Mouse (Mus musculus) retina, embryonic 14.5 days (tissue): ENCODE results near the gene Ahdc1.

Experiments used
- DNase-seq: peaks from one replicate; pipeline ENCODE4 v3.0.0-alpha.2; 2015; ENCODE audit warnings: low spot score

Ahdc1 gene

DNA sequence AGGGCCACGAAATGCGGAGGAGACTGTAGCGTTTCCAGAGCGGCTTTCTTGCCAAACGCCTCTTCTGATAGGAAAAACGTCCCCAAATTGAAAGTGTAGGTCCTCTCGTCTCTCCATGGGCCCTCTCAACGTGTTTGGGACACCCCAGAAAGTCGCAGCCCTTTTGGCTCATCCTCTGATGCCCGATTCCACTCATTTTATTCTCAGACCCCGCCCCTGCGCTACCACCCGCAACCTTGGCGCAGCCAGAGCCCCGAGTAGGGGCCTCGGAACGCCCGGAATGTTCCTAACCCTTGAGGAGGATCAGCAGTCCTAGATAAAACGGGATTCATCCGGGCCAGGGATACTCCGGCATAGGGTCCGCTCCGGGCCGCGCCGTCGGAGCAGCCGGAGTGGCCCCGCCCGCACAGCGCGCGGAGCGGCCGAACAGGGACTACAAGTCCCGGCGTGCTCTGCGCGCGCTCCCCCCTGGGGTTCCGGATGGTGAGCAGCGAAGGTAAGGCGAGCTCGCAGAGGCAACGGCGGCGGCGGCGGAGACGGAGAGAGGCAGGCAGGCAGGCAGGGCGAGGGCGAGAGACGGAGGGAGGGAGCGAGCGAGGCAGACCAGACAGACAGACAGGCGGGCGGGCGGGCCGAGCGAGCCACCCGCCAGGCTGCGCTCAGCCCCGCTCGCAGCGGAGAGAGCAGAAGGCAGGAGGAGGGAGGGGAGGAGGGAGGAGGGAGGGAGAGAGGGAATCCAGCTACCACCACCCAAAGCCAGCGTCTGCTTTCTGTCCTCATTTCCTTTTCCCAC lies at the start of gene Ahdc1:
Gene Ahdc1, plus strand, starts transcription at position 233 of the 793 bp plus-strand sequence.
- peak; percentile 92 for DNase-seq

DNA sequence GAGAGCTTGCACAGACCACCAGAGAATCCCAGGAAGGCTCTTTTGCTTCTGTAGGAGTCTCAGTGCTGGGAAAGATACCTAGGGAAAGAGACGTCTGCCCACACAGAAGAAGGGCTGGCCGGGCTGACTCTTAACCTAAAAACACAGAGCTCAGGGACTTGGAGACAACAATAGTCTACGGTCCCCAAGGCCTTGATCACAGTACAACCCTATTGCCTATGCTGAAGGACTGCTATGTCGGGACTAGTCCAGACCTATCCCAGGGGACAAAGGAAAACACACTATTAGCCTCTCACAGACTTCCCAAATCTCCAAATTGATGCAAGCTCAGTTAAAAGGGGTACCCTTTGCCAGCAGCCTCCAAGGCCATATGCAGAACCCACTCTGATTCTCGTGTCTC lies 49.2 kb upstream of the Ahdc1 start:
- DNase-seq = no peak

DNA sequence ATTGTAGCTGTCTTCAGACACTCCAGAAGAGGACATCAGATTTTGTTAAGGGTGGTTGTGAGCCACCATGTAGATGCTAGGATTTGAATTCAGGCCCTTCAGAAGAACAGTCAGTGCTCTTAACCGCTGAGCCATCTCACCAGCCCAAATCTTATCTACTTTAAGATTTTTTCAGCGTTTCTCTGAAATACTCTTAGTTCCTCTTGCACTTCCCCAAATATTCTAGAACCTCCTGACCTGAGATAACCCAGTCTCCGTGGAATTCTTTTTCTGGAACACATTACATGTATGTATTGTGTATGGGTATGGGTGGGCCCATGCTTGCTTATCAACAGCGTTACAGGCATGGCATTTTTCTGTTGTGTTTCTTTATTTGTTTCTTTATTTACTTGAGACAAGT lies 48.4 kb upstream of the Ahdc1 start:
- no peak for DNase-seq

DNA sequence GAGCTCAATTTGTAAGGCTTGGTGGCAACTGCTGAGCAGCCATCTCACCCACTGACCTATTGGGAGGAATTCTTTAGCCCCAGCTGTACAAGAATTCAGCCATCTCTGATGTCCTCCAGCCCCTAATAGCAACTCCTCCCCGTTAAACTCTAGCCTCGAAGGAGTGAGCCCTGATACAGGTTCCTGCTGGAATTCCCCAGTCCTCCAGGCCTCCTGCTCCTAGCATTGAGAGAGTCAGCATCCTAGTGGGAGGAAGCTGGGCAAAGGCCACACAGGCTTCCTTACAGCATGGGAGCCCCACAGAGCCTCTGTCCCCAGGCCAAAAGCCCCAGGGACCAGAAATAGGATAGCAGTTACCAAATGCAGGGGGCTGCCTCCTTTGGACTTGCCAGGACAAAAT lies 47.6 kb upstream of the Ahdc1 start:
- no peak for DNase-seq

DNA sequence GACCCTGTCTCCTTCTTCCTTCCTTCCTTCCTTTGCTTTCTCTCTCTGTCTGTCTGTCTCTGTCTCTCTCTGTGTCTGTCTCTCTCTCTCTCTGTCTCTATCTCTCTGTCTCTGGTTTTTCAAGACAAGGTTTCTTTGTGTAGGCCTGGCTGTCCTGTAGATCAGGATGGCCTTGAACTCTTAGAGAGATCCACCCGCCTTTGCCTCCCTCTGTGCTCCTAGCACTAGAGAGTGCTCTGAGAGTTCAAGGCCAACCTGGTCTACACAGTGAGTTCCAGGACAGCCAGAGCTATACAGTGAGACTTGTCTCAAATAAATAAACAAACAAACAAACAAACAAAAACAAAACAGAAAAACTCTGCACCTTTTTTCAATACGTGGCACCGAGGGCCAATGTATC lies 47.0 kb upstream of the Ahdc1 start:
- no peak for DNase-seq

DNA sequence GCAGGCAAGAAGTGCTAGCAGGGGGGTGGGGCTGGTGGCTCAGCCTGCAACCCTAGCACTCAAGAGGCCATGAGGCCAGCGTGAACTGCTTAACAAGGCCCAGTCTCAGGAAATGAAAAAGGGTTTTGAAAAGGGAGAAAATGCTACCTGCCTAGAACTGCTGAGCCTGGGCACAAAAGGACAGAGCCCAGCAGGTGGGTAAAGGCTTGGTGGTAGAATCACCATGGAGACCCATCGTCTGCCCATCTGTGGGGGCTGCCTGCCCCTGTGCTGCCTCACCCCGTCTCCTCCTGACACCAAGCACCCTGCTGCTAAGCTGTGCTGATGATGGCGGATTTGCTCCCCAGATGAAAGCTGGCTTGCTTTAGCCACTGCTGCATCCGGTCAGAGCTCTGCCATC lies 46.6 kb upstream of the Ahdc1 start:
- peak; percentile 50 for DNase-seq

DNA sequence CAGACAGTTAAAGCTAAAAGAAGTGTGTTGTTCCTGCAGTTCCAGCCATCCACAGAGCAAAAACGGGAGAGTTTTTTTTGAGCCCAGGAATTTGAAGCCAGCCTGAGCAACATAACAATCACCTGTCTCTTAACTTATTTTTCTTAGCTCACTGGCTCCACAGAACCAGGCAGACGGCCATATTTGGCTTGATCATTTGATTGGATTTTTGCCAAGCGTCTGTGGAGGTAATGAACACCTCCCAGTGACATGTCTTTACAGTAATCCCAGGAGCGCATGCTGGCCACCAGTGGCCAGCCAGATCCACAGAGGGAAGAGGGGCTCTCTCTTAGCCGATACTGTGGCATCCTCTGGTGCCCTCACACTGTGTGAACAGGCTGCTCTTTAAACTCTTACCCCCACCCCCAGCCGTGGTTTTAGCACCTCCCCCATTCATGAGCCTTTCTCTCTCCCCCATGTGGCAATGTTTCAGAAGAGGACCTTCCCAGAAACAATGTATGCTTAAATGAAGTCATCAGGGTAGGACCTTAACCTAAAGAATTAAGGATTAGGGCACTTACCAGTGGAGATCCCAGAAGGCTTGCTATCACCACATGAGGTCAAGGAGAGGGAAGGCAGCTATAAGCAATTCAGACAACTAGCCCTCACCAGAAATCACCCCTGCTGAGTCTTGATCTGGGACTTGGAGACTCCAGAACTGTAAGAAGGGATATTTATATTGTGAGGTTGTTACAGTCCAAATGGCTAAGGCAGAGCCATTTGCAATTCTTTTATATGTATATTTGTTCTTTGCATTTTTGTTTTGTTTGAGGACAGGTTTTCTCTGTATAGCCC lies 42.7 kb upstream of the Ahdc1 start:
- DNase-seq = no peak

DNA sequence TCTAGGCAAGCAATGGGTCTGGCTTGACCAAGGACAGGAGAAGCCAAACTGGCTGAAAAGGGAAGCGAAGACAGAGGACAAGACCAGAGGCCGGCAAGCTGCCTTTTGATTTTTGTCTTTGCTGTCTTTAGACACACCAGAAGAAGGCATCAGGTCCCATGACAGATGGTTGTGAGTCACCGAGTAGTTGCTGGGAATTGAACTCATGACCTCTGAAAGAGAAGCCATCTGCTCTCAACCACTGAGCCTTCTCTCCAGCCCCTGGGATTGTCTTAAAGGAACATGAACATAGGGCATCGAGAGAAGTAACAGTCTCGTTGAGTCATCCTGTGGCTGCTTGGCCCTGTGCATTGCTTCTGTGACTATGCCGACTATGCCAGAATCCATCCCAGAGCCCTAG lies 39.5 kb upstream of the Ahdc1 start:
- no peak for DNase-seq

DNA sequence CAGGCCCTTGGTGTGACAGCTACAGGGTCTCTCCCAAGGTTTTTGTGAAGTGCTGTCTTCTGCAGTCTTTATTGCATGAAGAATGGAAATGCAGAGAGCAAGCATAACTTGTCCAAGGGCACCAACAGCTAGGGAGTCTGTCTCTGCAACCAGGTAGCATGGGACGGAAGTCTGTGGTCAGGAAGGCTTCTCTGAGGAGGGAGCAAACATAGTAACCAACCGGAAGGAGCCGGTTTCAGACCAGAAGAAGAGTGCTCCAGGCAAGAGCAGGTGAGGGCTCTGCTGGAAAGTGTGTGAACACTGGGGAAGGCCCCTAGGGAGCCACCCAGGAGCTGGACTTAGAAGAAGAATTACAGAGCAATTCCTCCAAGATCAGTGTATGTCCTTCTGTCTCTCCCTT lies 39.0 kb upstream of the Ahdc1 start:
- no peak for DNase-seq

DNA sequence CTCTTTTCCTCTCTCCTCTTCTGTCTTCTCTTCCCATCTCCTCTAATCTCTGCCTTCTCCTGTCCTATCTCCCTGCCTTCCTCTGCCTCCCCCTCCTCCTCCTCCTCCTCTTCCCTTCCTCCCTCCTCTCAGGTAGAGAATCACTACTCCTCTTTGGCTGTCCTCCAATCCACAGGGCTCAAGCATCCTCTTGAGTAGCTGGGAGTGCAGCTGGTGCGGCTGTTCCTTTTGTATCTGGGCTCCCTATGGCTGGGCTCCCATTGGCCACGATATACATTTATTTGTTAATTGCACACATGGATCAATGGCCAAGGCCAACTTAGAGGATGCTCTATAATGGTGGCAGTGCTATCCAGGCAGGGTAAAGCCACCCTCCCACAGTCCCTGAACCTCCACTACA lies 38.5 kb upstream of the Ahdc1 start:
- no peak for DNase-seq

DNA sequence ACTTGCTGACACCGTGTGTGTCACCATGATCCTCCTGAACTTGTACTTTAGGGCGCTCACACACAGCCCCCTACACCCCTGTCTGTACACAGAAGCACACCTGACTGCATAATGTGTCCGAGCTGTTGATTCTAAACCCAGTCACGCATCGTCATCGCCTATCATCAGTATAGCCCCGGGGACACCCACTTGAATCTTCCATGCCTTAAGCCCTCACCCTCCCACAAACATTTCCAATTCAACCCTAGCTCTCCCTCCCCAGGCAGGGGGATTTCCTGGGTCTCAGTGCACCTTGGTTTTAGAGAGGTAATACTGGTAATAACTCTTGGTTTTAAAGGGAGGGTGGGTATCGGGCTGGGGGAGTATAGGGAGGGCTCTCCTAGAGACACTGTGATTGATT lies 37.9 kb upstream of the Ahdc1 start:
- DNase-seq = no peak

DNA sequence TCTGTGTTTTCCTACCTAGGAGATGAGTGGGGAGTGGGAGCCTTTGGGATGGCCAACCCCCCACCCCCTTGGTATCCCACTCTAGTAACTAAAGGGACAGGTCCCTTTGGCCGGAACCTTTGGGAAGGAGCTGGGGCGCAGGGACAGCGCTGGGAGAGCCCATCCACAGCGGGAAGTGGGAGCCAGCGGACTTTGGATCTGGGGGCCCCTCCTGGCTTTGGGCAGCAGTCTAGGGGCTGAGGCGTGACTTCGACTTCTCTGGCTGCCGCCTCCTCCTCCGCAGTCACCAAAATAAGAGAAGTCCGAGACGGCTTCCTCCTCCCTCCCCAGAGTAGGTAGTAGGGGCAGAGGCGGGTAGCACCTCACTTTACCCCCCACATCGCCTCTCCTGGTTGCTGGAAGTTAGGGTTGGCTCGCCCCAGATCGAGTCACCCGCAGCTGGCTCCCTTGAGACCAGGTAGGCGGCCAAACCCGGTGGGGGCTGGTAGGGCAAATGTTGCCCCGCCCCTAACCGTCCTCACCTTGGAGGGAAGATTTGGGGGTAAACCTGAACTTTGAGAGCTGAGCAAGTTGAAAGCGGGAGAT lies 37.2 kb upstream of the Ahdc1 start, which contains the start of gene Fgr:
Gene Fgr, plus strand, starts transcription at position 282 of the 585 bp plus-strand sequence.
- DNase-seq = no peak

DNA sequence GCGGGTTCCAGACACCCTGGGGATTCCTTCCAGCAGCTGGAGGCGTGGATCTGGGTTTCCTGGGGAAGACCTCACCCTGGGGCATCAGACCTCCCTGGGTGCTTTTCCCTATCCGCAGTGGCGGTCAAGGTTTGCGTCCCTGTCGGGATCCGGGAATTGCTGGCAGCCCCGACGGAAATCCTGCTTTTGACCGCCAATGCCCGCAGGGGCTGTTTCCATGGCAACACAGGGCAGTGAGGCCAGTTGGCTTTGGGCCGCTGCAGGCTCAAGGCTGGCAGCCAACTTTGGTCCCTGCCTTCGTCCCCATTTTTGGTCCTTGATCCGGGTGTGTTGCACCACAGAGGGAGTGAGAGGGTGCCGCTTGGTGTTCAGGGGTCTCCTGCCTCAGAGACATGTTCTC lies 36.2 kb upstream of the Ahdc1 start:
- peak; percentile 82 for DNase-seq

DNA sequence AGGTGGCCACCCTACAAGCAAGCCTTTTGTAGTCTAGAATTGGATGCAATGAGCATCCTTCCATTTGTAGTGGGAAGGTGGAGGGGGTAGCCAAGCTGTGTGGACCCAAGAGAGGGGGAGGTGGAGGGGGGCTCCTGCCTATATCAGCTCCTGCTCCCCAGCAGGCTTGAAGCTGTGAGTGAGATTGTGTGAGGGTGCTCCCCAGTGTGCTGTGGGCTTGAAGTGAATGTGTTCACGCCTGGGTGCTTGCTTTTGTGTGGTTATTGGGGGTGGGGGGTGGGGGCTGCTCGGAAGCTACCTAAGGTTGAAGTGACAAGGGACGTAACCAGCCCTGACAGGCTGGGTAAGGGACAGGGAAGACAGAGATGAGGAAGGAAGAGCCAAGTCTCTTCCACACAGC lies 35.3 kb upstream of the Ahdc1 start:
- DNase-seq = no peak

DNA sequence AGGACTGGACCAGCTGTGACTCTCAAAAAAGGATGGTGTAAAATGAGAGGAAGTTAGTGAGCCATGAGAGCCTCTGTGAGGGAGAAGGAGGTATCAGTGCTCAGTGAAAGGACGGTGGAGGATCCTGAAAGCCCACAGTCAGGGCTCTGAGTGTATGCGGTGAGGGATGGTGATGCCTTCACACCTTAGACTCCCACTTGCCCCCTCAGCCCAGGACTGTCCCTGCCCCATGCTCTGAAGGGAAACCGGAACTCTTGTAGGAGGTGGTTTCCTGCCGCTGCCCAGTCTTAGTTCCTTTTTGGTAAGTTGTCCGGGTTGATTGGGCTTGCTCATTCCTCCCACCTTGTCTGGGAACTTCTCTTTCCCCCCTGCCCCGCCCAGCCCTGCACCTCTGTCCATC lies 34.3 kb upstream of the Ahdc1 start:
- no peak for DNase-seq

DNA sequence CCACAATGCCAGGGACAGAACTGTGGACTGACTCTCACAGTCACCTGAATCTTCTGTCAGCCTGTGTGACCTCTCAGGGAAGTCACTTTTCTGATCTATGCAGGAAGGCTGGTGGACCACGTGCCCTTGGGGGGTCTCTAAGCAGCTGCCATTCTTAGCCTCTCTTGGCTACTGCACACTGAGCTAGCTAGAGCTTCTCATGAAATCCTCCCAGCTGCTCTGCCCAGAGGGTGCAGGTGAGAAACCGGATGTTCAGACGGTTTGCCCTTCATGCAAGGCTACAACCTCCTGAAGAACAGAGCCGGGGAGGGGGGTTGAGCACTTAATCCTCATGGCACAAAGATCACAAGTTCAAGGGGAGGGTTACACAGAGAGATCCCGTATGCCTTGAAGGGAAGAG lies 33.5 kb upstream of the Ahdc1 start:
- DNase-seq = no peak

DNA sequence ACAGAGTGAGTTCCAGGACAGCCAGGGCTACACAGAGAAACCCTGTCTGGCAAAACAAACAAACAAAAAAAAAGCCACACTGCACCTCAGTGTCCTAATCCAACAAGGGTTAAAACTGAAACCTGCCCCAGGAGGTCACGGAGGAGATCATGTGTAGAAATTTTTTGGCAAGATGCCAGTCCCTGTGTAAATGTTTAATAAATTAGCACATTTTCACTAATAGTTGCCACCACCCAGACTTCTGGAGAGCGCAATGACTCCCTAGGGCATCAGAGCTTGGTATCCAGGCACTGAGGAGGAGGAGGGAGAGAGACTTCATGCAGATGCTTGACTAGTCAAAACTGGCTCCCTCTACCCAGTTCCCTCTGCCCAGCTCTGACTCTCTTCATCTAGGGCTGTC lies 31.9 kb upstream of the Ahdc1 start:
- DNase-seq = no peak

DNA sequence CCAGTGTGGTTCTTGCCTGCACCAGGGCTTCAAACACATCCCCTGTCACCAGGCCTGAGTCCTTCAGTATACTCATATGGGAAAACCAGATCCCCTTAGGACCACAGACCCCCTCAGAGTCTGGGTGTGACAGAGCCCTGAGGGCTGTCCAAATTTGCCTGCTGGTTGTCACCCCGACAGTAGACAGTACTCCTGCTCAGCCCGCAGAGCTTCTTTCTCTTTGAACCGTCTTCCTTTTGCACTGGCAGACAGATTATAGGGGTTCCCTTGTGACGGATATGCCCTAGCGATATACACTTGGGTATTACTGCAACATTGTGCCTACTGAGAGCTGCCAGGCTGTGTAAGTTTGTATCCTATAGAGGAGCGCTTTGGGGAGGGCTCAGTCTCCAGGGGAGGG lies 29.4 kb upstream of the Ahdc1 start:
- DNase-seq = no peak

DNA sequence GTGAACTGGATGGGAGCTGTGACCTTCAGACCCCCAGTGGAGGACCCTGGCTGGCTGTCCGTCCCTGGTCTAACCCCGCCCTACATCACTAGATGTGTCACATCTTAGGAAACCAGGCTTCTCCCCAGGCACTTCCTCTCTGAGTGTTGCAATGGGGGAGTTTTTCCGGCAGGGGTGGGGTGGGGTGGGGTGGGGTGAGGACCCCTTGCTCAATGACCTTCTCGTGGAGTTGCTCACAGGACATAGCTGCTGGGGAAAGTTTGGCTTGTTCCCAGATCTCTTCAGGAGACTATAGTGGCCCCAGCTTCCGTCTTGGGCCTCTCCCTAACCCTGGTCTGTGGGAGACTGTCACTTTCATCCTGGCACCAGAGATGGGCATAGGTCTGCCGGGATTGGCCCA lies 28.1 kb upstream of the Ahdc1 start:
- no peak for DNase-seq

DNA sequence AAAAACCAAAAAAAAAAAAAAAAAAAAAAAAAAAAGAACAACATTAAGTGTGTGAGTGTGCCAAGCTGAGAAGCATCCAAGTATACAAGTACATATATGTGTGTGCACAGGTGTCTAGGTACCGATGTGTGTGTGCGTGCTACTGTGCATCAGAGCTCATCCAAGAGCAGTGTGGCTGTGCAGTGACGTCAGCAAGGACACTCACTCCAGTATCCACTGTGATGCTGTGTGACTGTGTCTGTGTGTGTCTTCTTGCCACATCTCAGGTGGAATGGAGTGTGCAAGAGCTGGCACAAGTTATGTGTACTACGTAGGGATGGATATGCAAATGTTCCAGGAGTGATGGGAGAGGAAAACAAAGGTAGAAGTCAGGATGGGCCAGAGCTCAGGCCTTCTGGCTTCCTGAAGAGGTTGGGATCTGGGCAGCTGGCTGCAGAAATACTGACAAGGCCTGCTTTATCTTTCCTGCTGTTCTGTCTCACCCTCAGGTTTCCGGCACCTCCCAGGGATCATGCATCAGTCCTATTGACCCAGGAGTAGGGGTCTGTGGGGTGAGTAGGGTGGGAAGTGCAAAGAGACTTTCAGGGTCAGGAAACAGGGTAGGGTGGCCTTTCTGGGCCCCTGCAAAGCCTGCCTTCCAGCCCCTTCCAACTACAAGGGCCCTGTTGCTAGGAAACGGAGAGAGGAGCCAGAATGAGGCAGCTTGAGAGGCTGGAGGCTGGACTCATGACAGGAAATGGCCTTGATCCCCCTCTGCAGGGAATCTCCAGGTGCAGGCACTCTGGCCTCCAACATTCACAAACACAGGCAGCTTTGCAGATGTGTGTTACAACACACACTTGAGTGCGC lies 27.2 kb upstream of the Ahdc1 start:
- peak; percentile 57 for DNase-seq

DNA sequence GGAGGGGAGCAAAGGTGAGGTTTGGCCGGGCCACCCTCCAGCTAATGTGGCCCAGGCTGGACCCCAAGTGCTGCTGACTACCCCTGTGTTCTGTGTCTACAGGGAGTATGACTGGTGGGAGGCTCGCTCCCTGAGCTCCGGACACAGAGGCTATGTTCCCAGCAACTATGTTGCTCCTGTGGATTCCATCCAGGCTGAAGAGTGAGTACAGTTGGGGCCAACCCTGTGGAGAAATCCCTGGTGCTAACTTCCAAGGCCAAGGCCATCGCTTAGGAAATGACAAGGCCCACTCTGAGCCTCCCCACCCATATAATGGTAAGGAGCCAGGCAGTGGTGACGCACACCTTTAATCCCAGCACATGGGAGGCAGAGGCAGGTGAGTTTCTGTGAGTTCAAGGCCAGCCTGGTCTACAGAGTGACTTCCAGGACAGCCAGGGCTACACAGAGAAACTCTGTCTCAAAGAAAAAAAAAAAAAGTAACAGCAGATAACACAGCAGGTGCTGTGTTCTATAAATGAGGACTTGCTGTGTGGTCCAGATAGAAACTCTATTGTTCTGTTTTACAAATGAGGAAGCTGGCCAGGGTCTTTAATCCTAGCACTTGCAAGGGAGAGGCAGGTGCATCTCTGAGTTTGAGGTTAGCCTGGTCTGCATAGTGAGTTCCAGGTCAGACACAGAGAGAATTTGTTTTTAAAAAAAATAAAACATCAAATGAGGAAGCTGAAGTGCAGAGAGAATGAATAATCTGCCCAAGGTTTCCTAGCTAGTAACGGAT lies 22.3 kb upstream of the Ahdc1 start:
- no peak for DNase-seq
